Mouse (Mus musculus): ENCODE results near the gene Tjp3. TPM values are rescaled to one million over a fixed set of nuclear protein-coding genes. Genes with fewer than 3 reads are reported as not detected.

Tjp3 gene
- polyA plus RNA-seq, 1 experiment: 8.1 TPM

- Histone ChIP-seq H3K4me1 (ENCODE audit: control insufficient read depth, insufficient read depth, insufficient read length) (peaks cover 9% of the 10 kb centered on the region; the same call in 1 of the 2 replicates), H3K27ac (ENCODE audit: insufficient read depth, low read length) (peak overlapping the region; percentile 85), H3K27me3 (ENCODE audit: control insufficient read depth, insufficient read depth, low read length) (no peaks in the 10 kb centered on the region), H3K4me3 (ENCODE audit: extremely low read depth, insufficient read depth, insufficient read length) (peak overlapping the region; percentile 60), H3K36me3 (ENCODE audit: control insufficient read depth, insufficient read depth, low read length) (peaks cover 35% of the 10 kb centered on the region)
- peak in 1 of 2 experiments; percentile 95 for DNase-seq (ENCODE audit: low read depth in 1 of 2, low spot score in 2 of 2)
- no peak for TF ChIP-seq CTCF (IDR thresholded peaks at IDR 0.05; ENCODE audit: extremely low read depth, insufficient read depth, insufficient read length, insufficient replicate concordance)
- no peak for TF ChIP-seq POLR2A (IDR thresholded peaks at IDR 0.05; ENCODE audit: low read depth, low read length)
- 1% methylated on average over 38 of the region's 38 CpGs for WGBS
Measured at GRCm38 (mm10) chr10:81319741-81320549, 28.6 kb upstream of the Tjp3 start.

DNA sequence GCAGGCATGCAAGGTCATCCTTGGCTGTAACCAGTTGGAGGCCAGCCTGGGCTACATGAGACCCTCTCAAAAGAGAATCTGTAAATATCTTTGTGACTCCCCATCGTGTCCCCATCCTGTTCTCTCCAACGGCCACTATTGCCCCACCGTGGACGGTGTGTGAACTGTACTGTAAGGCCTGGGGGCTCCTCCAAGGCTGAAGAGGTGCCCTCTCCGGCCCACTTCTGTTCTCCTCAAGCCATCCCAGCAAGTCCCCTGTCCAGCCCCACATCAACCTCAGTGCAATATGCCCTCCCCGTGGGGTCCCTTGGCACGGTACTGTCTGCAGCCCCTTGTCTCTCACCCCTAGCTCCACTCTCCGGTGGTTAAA lies 27.9 kb upstream of the Tjp3 start:
- Histone ChIP-seq H3K27me3 (ENCODE audit: control insufficient read depth, insufficient read depth, low read length) (no peaks in the 10 kb centered on the region), H3K4me3 (ENCODE audit: extremely low read depth, insufficient read depth, insufficient read length) (no peak overlapping the region), H3K27ac (ENCODE audit: insufficient read depth, low read length) (no peak overlapping the region), H3K36me3 (ENCODE audit: control insufficient read depth, insufficient read depth, low read length) (peaks cover 30% of the 10 kb centered on the region), H3K4me1 (ENCODE audit: control insufficient read depth, insufficient read depth, insufficient read length) (peaks cover 9% of the 10 kb centered on the region; the same call in 1 of the 2 replicates)
- 35% methylated on average over 8 of the region's 8 CpGs for WGBS
- 0 out of 2 replicates have a peak, but pooled peaks have one; percentile 16 for TF ChIP-seq CTCF (IDR thresholded peaks at IDR 0.05; ENCODE audit: extremely low read depth, insufficient read depth, insufficient read length, insufficient replicate concordance)
- no peak for TF ChIP-seq POLR2A (IDR thresholded peaks at IDR 0.05; ENCODE audit: low read depth, low read length)
- no peak for DNase-seq (ENCODE audit: low read depth in 1 of 2, low spot score in 2 of 2)

DNA sequence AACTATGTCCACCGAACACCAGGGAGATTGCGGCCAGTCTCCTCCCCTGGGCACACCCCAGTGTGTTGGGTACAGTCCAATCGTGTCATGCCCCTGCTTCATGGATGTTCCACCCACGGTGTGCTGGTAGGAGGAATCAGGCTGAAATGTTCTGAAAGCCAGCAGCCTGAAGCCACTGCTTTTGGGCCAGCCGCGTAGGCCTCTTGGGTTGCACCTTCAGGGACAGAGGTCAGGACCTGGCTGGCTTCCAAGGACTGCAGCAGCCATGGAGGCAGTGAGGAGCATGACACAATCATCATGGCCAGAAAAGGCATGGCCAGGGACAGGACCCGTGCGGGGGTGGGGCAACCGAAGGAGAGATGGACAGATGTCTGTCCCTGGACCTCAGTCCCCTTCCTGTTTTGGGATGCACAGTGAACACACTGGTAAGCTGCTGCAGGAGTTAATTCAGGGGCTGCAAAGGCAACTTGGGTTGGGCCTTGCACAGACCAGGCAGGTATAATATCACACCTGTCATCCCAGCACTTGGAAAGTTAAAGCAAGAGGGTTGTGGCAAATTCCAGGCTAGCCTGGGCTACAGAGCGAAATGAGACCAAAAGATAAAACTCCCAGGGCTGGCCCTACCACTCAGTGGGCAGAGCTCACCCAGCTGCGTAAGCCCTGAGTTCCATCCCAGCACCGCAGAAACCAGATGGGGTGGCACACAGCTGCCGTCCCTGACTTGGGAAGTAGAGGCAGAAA lies 27.4 kb upstream of the Tjp3 start:
- no peak overlapping the region for H3K4me3 ChIP-seq (ENCODE audit: extremely low read depth, insufficient read depth, insufficient read length)
- H3K36me3 ChIP-seq (ENCODE audit: control insufficient read depth, insufficient read depth, low read length): peaks cover 27% of the 10 kb centered on the region
- TF ChIP-seq POLR2A (IDR thresholded peaks at IDR 0.05; ENCODE audit: low read depth, low read length) (no peak), CTCF (IDR thresholded peaks at IDR 0.05; ENCODE audit: extremely low read depth, insufficient read depth, insufficient read length, insufficient replicate concordance) (no peak)
- H3K27me3 ChIP-seq (ENCODE audit: control insufficient read depth, insufficient read depth, low read length): no peaks in the 10 kb centered on the region
- no peak for DNase-seq (ENCODE audit: low read depth in 1 of 2, low spot score in 2 of 2)
- H3K4me1 ChIP-seq (ENCODE audit: control insufficient read depth, insufficient read depth, insufficient read length): peaks cover 9% of the 10 kb centered on the region; the same call in 1 of the 2 replicates
- 87% methylated on average over 13 of the region's 13 CpGs for WGBS
- no peak overlapping the region for H3K27ac ChIP-seq (ENCODE audit: insufficient read depth, low read length)

DNA sequence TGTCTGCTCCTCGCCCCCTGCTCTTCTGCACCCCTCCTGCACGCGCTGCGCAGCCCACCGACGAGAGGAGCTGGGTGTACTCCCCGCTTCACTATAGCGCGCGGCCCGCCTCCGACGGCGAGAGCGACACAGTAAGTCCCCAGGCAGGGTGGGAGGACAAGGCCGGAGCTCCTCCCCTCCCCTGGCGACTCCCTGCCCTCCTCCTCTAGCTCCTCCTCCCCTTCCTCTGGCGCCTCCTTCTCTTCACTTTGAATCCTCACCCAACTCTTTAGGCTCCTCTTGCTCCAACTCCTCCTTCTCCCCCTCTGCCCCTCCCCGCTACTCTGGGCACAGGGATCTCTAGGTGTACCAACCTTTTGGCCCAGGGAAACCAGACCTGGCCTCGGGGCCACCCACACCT lies 25.9 kb upstream of the Tjp3 start:
- Histone ChIP-seq H3K27me3 (ENCODE audit: control insufficient read depth, insufficient read depth, low read length) (no peaks in the 10 kb centered on the region), H3K36me3 (ENCODE audit: control insufficient read depth, insufficient read depth, low read length) (peaks cover 27% of the 10 kb centered on the region), H3K4me1 (ENCODE audit: control insufficient read depth, insufficient read depth, insufficient read length) (peaks cover 9% of the 10 kb centered on the region; the same call in 1 of the 2 replicates), H3K4me3 (ENCODE audit: extremely low read depth, insufficient read depth, insufficient read length) (no peak overlapping the region), H3K27ac (ENCODE audit: insufficient read depth, low read length) (no peak overlapping the region)
- TF ChIP-seq POLR2A (IDR thresholded peaks at IDR 0.05; ENCODE audit: low read depth, low read length): no peak
- no peak for TF ChIP-seq CTCF (IDR thresholded peaks at IDR 0.05; ENCODE audit: extremely low read depth, insufficient read depth, insufficient read length, insufficient replicate concordance)
- DNase-seq (ENCODE audit: low read depth in 1 of 2, low spot score in 2 of 2): no peak
- whole genome bisulfite sequencing: 50% methylated on average over 19 of the region's 20 CpGs

GRCm38 (mm10) chr10:81316338-81317060 lies 25.1 kb upstream of the Tjp3 start:
- TF ChIP-seq POLR2A (IDR thresholded peaks at IDR 0.05; ENCODE audit: low read depth, low read length): no peak
- peak; percentile 38; the same call in 1 of the 2 replicates for TF ChIP-seq CTCF (IDR thresholded peaks at IDR 0.05; ENCODE audit: extremely low read depth, insufficient read depth, insufficient read length, insufficient replicate concordance)
- H3K4me1 ChIP-seq (ENCODE audit: control insufficient read depth, insufficient read depth, insufficient read length): peaks cover 5% of the 10 kb centered on the region; the same call in 1 of the 2 replicates
- no peak for DNase-seq (ENCODE audit: low read depth in 1 of 2, low spot score in 2 of 2)
- H3K27me3 ChIP-seq (ENCODE audit: control insufficient read depth, insufficient read depth, low read length): no peaks in the 10 kb centered on the region
- no peak overlapping the region for H3K27ac ChIP-seq (ENCODE audit: insufficient read depth, low read length)
- H3K36me3 ChIP-seq (ENCODE audit: control insufficient read depth, insufficient read depth, low read length): peaks cover 34% of the 10 kb centered on the region
- no peak overlapping the region for H3K4me3 ChIP-seq (ENCODE audit: extremely low read depth, insufficient read depth, insufficient read length)
- 74% methylated on average over 16 of the region's 16 CpGs for WGBS

DNA sequence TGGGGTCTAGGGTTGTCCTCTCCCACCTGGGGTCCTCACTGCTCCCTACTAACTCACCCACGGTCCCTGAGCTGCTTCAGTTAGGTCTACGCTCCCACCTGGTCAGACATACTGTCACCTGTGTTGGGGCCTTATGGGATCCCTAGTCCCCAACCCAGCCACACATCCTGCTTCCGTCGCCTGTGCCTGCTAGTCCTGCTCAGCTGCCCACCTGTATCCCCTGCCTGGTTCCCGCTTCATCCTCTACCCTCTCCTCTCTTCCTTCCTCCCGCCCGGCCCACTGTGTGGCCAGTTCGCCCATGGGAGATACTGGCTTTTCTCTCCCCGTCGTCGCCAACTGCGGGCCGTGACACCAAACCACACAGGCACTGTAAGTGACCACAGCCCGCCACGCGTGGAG lies 24.2 kb upstream of the Tjp3 start:
- no peak for DNase-seq (ENCODE audit: low read depth in 1 of 2, low spot score in 2 of 2)
- 86% methylated on average over 16 of the region's 16 CpGs for WGBS
- Histone ChIP-seq H3K27me3 (ENCODE audit: control insufficient read depth, insufficient read depth, low read length) (no peaks in the 10 kb centered on the region), H3K36me3 (ENCODE audit: control insufficient read depth, insufficient read depth, low read length) (peaks cover 42% of the 10 kb centered on the region), H3K4me1 (ENCODE audit: control insufficient read depth, insufficient read depth, insufficient read length) (peaks cover 5% of the 10 kb centered on the region; the same call in 1 of the 2 replicates), H3K27ac (ENCODE audit: insufficient read depth, low read length) (no peak overlapping the region), H3K4me3 (ENCODE audit: extremely low read depth, insufficient read depth, insufficient read length) (no peak overlapping the region)
- TF ChIP-seq POLR2A (IDR thresholded peaks at IDR 0.05; ENCODE audit: low read depth, low read length) (no peak), CTCF (IDR thresholded peaks at IDR 0.05; ENCODE audit: extremely low read depth, insufficient read depth, insufficient read length, insufficient replicate concordance) (no peak)

Measured in spleen, adult 2 months (tissue).